Mouse (Mus musculus): Measurements from ENCODE around the gene Gm13698.
"Not testable (repeated sequence)": the region's sequence is repeated elsewhere in the genome, so short reads cannot be mapped to it uniquely, and the experiment has no call there.

Gm13698 gene

DNA sequence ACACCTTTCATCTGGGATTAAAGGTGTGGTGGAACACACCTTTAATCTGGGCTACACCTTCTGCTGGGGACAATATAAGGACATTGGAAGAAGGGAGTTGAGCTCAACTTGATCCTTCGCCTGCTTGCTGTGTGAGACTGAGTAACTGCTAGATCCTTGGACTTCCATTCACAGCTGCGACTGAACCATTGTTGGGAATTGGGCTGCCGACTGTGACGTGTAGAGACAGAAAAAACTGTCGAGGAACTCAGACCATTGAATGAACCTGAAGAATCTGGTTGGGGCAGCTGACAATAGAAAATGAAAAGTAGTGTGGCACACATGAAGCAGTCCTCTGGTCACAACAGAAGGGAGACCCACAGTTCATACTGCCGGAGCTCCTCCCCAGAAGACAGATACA is at the start of gene Gm13698:
Gene Gm13698, plus strand, starts transcription at position 301 of the 400 bp plus-strand sequence.
- DNase-seq (ENCODE audit: low spot score in 2 of 2): not testable (repeated sequence)

GRCm38 (mm10) chr2:83929478-83930088 is 25.9 kb upstream of the Gm13698 start:
- DNase-seq (ENCODE audit: low spot score in 2 of 2): no peak

GRCm38 (mm10) chr2:83940931-83941361 is 14.5 kb upstream of the Gm13698 start, which contains the start of gene Zswim2:
Zswim2 (minus strand) TSS chr2:83941228.
- peak; percentile 90 to 96 for DNase-seq (ENCODE audit: low spot score in 2 of 2)

DNA sequence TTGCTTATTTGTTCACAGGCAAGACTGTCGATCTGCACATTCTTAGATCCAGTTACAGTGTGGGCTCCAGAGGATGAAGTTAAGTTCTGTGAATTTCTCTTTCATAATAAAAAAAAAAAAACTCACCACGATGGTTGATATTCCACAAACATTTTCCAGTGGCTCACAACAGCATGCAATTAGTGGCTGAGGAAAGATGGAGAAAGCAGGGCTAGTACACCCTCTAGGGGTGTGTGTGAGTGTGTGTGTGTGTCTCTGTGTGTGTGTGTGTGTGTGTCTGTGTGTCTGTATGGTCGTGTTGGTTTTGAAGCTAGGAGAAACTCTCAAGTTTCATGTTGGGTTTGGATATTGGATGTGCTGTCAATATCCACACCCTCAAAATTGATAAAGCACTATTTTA is 14.1 kb upstream of the Gm13698 start:
- DNase-seq (ENCODE audit: low spot score in 2 of 2): no peak

GRCm38 (mm10) chr2:83941792-83942191 is 13.7 kb upstream of the Gm13698 start:
- no peak for DNase-seq (ENCODE audit: low spot score in 2 of 2)

- DNase-seq (ENCODE audit: low spot score in 2 of 2): not testable (repeated sequence)
These were observed 5.7 kb downstream of the Gm13698 start, which contains the start of gene Gm13693 for GRCm38 (mm10) chr2:83961203-83961602. Gm13693 (plus strand) TSS chr2:83961503.

DNA sequence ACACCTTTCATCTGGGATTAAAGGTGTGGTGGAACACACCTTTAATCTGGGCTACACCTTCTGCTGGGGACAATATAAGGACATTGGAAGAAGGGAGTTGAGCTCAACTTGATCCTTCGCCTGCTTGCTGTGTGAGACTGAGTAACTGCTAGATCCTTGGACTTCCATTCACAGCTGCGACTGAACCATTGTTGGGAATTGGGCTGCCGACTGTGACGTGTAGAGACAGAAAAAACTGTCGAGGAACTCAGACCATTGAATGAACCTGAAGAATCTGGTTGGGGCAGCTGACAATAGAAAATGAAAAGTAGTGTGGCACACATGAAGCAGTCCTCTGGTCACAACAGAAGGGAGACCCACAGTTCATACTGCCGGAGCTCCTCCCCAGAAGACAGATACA is 11.5 kb downstream of the Gm13698 start, which contains the start of gene Gm13695:
Gene Gm13695, plus strand, starts transcription at position 301 of the 400 bp plus-strand sequence.
- not testable (repeated sequence) for DNase-seq (ENCODE audit: low spot score in 2 of 2)

- not testable (repeated sequence) for DNase-seq (ENCODE audit: low spot score in 2 of 2)
These were observed 17.3 kb downstream of the Gm13698 start, which contains the start of gene Gm13696 for GRCm38 (mm10) chr2:83972823-83973222. Gm13696 (plus strand) TSS chr2:83973123.

- not testable (repeated sequence) for DNase-seq (ENCODE audit: low spot score in 2 of 2)
These were observed 23.1 kb downstream of the Gm13698 start, which contains the start of gene Gm13694 for GRCm38 (mm10) chr2:83978633-83979032. Gm13694 (plus strand) TSS chr2:83978933.

DNA sequence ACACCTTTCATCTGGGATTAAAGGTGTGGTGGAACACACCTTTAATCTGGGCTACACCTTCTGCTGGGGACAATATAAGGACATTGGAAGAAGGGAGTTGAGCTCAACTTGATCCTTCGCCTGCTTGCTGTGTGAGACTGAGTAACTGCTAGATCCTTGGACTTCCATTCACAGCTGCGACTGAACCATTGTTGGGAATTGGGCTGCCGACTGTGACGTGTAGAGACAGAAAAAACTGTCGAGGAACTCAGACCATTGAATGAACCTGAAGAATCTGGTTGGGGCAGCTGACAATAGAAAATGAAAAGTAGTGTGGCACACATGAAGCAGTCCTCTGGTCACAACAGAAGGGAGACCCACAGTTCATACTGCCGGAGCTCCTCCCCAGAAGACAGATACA is 28.9 kb downstream of the Gm13698 start, which contains the start of gene Gm13697:
Gene Gm13697, plus strand, starts transcription at position 301 of the 400 bp plus-strand sequence.
- DNase-seq (ENCODE audit: low spot score in 2 of 2): not testable (repeated sequence)

- DNase-seq (ENCODE audit: low spot score in 2 of 2): not testable (repeated sequence)
These were observed 34.8 kb downstream of the Gm13698 start, which contains the start of gene Gm13691 for GRCm38 (mm10) chr2:83990253-83990652. Gm13691 (plus strand) TSS chr2:83990553.

DNA sequence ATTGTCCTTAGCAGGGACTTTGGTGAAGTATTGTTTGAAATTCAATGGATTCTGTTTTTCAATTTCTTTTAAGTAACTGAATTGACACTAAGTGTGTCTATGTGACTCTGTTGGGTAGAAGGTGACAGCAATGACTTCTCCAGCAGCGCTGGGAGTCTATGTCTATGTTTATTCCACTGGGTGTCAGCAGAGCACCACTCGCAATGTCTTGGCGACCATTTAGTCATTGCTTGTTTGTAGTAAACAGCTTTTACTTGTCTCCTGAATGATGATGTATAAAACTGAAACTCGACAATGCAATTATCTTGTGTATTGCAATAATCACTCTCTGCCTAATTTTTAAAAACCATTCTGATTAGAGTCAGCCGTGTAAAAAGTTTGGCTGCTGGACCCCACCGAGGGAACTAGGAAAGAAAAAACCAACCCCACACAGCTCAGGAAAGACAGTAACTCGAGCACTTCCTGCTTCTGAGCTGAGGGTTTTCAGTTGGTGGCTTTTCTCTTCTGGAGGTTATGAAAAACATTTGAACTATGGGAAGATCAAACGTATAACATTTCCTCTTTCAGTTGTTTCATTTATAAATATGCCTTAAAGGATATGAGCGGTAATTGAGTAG is 38.3 kb downstream of the Gm13698 start:
- DNase-seq (ENCODE audit: low spot score in 2 of 2): not testable (repeated sequence)

DNA sequence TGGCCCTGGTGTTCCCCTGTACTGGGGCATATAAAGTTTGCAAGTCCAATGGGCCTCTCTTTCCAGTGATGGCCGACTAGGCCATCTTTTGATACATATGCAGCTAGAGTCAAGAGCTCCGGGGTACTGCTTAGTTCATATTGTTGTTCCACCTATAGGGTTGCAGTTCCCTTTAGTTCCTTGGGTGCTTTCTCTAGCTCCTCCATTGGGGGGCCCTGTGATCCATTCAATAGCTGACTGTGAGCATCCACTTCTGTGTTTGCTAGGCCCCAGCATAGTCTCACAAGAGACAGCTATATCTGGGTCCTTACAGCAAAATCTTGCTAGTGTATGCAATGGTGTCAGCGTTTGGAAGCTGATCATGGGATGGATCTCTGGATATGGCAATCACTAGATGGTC is 39.0 kb downstream of the Gm13698 start:
- not testable (repeated sequence) for DNase-seq (ENCODE audit: low spot score in 2 of 2)
